In genomic region chr1:193042760-193043295, GRCm38 (mm10) we compare ENCODE assay signal across 22 mouse cellular contexts. TPM values are rescaled to one million over a fixed set of nuclear protein-coding genes. Genes with fewer than 3 reads are reported as not detected.
DNase-seq lines count a peak whose midpoint lies in the region; ATAC-seq lines count a peak whose summit lies in the region.
"Had no signal": no experiment of that assay in that cellular context is flagged by ENCODE, and none has a peak within 500 bp of the region (broad histone marks: within the 10 kb centered on the region; RNA-seq: fewer than 3 reads in every experiment).

No protein-coding gene starts in this region.

- no peak overlapping the region for H3K4me2 ChIP-seq in liver, embryonic 11.5 days
- H3K4me2 ChIP-seq: forebrain, embryonic 13.5 days; heart, embryonic 11.5 days; heart, embryonic 15.5 days; hindbrain, embryonic 14.5 days had no signal

- WGBS in liver, embryonic 11.5 days: 69% methylated on average over 3 of the region's 3 CpGs

- no peaks in the 10 kb centered on the region for H3K9me3 ChIP-seq in liver, embryonic 11.5 days (ENCODE audit: control insufficient read depth, low read length)
- H3K9me3 ChIP-seq: embryonic facial prominence, embryonic 10.5 days; forebrain, embryonic 13.5 days; heart, embryonic 15.5 days had no signal

- ATAC-seq in liver, embryonic 11.5 days (replicated peaks; ENCODE audit: low FRiP score): no peak
- ATAC-seq: forebrain, embryonic 13.5 days; forebrain, postnatal 0 days had no signal

- intact Hi-C loops in left cerebral cortex, postnatal 36 days (cut with DNase I): no loop called here

- peak; percentile 28 to 66 for DNase-seq in layer of hippocampus, adult 18-20 months (ENCODE audit: low spot score in 2 of 2)
- no peak for DNase-seq in layer of hippocampus, postnatal 10 days (ENCODE audit: low spot score in 2 of 2)
- DNase-seq in left cerebral cortex, postnatal 36 days (ENCODE audit: low spot score in 2 of 2): peak; percentile 43 to 49
- DNase-seq in left cerebral cortex, adult 8-10 months (ENCODE audit: low spot score in 2 of 2): no peak
- peak; percentile 23 to 30 for DNase-seq in layer of hippocampus, adult 8-10 months (ENCODE audit: low spot score in 2 of 2)
- peak; percentile 39 for DNase-seq in retina, embryonic 14.5 days (ENCODE audit: low spot score)
- DNase-seq in cerebellum, postnatal 4 days (ENCODE audit: low spot score in 2 of 2): no peak
- no peak for DNase-seq in liver, embryonic 11.5 days (ENCODE audit: low spot score)
- DNase-seq: adrenal gland, adult 2 months; cerebellum, adult 11-12 months; cerebellum, adult 9-10 months; cerebellum, postnatal 25 days; forebrain, postnatal 0 days; gastrocnemius, postnatal 14 days; heart, adult 2 months; heart, postnatal 14 days had no signal

- H3K27me3 ChIP-seq in liver, embryonic 11.5 days (replicated peaks; ENCODE audit: control insufficient read depth, insufficient read depth, low read length): no peaks in the 10 kb centered on the region
- H3K27me3 ChIP-seq: forebrain, embryonic 13.5 days; heart, embryonic 15.5 days had no signal

- H3K4me3 ChIP-seq in liver, embryonic 11.5 days (ENCODE audit: low read depth, low read length): no peak overlapping the region
- H3K4me3 ChIP-seq: embryonic facial prominence, embryonic 10.5 days; forebrain, embryonic 13.5 days; heart, adult 2 months; heart, embryonic 15.5 days had no signal

- no peaks in the 10 kb centered on the region for H3K36me3 ChIP-seq in liver, embryonic 11.5 days (ENCODE audit: control insufficient read depth, insufficient read depth, low read length)
- H3K36me3 ChIP-seq: embryonic facial prominence, embryonic 10.5 days; heart, embryonic 15.5 days had no signal

- no peaks in the 10 kb centered on the region for H3K4me1 ChIP-seq in liver, embryonic 11.5 days (replicated peaks; ENCODE audit: control insufficient read depth, insufficient read depth, low read length)
- H3K4me1 ChIP-seq: embryonic facial prominence, embryonic 10.5 days; forebrain, embryonic 13.5 days; heart, embryonic 15.5 days had no signal

- H3K9ac ChIP-seq in liver, embryonic 11.5 days (ENCODE audit: low read depth, low read length): no peak overlapping the region
- H3K9ac ChIP-seq: forebrain, embryonic 13.5 days; forebrain, postnatal 0 days; heart, embryonic 15.5 days; hindbrain, embryonic 14.5 days had no signal

- no peak overlapping the region for H3K27ac ChIP-seq in liver, embryonic 11.5 days (ENCODE audit: low read depth, low read length)
- H3K27ac ChIP-seq: embryonic facial prominence, embryonic 10.5 days; forebrain, embryonic 13.5 days; heart, adult 2 months; heart, embryonic 15.5 days; hindbrain, embryonic 14.5 days had no signal

RNA-seq across cellular contexts. Expression of gene Syt14, which starts 7.3 kb away (rescaled TPM):
- 10 to 100 TPM; 26.3 to 27.4 TPM for total RNA-seq in layer of hippocampus, adult 18-20 months (2021)
- 10 to 100 TPM; 21.9 to 24.2 TPM for total RNA-seq in layer of hippocampus, postnatal 10 days (2021)
- 10 to 100 TPM; 20.9 to 28.3 TPM for total RNA-seq in left cerebral cortex, postnatal 36 days (2021)
- total RNA-seq in left cerebral cortex, adult 8-10 months (2022): 10 to 100 TPM; 23.4 to 27.9 (median 25.8) TPM
- 10 to 100 TPM; 22.7 to 36.4 (median 31.8) TPM for total RNA-seq in layer of hippocampus, adult 8-10 months (2022)
- polyA plus RNA-seq in liver, embryonic 11.5 days (2014; fragmentation: Nextera tagmentation; extraction: Ambion mirVana): 2.3 TPM in 2 replicates
- total RNA-seq: hematopoietic stem cell, adult 5-6 weeks had no signal

Comparison
In these comparisons a context has a peak if more than half of its experiments do, and no peak if none do; other contexts are left out.
1. DNase-seq: peak in layer of hippocampus, adult 18-20 months (2 of 2), left cerebral cortex, postnatal 36 days (2 of 2), layer of hippocampus, adult 8-10 months (2 of 2) and retina, embryonic 14.5 days (single experiment); none in layer of hippocampus, postnatal 10 days (0 of 2), left cerebral cortex, adult 8-10 months (0 of 2), cerebellum, postnatal 4 days (0 of 2) and liver, embryonic 11.5 days (single experiment).